Mouse (Mus musculus): Measurements from ENCODE around the gene Auts2.

The Auts2 gene

DNA sequence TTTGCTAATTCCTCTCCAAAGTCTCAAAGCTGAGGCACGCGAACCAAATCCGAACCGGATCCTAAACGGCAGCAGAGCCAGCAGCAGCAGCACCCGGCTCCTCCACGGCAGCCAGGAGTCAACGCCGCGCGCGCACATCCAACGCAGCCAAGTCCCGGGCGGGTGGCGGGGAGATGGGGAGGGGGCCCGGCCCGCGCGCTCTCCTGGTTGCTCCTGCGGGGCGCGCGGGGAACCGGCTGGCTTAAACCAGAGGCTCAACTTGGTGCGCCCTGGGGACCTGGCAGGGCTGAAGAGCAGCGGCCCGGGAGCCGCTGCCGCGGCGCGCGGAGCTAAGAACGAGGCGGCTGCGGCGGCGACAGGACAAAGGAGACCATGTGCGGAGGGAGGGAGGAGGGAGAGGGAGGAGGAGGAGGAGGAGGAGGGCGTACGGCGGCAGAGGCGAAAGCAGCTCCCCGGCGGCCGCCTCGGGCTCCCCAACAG lies 1005.3 kb downstream of the Auts2 start:
- DNase-seq: no peak

DNA sequence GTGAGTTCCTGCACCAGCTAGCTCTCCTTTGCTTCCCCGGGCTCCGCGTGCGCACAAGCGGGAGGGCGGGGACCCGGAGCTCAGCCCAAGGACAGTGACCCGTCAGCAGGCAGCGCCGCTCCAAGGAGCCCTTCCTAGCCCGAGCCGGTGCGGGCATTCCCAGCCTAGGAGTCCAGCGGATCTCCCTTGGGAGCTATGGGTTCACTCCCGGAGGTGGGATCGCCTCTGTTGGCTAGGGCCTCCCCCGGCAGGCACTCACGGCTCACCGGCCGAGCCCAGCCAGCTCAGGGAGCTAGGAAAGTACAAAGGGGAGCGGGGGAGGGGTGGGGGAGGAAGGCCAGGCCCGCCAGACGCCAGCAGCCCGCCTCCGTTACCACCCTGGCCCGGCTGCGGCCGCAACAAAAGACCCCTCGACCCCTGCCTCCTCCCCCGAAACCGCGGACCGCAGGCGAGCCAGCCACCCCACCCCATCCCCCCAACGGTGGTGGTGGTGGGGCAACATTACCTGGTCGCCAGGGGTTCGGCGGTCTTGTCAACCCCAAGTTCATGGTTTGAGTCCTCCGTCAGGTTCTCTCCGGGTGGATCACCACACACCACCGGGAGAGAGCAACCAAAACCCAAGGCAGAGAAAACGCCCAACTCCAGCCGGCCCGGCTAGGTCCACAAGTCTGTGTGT lies 1005.9 kb downstream of the Auts2 start:
- DNase-seq: no peak

DNA sequence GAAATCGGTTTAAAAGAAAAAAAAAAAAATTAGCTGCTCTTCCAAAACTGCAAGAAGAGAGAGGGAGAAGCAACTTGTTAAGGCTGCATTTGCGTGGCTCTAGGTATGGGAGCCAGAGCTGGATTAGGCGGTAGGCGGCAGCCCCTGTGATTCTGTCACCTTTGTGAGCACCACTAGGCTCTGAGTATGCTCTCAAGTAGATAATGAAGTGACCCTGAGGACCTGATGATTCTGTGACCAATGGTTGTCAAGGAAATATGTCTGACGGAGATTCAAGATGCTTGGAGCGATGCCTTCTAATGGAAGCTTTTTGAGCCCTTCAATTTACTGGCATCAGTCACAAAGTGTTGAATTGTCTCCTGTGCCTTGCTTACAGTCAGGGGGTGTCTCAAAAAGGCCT lies 1007.4 kb downstream of the Auts2 start:
- no peak for DNase-seq

DNA sequence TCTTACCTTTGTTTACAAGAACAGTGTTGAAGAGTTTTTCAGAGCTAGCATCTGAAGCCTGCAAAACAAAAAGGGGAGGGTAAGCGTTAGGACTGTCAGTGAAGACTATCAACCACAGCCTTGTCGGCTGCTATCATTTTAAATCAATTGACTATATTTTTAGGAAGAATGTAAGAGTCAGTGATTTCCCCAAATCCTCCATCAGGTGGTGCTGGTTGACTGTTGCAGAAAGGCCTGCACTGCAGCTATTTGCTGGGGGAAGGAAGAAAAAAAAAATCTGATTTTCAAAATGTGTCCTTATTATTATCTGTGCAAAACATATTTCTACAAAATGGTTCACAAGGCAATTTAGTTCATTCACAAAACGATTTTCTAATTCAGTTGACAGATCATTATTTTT lies 1009.3 kb downstream of the Auts2 start:
- DNase-seq: peak; percentile 43

DNA sequence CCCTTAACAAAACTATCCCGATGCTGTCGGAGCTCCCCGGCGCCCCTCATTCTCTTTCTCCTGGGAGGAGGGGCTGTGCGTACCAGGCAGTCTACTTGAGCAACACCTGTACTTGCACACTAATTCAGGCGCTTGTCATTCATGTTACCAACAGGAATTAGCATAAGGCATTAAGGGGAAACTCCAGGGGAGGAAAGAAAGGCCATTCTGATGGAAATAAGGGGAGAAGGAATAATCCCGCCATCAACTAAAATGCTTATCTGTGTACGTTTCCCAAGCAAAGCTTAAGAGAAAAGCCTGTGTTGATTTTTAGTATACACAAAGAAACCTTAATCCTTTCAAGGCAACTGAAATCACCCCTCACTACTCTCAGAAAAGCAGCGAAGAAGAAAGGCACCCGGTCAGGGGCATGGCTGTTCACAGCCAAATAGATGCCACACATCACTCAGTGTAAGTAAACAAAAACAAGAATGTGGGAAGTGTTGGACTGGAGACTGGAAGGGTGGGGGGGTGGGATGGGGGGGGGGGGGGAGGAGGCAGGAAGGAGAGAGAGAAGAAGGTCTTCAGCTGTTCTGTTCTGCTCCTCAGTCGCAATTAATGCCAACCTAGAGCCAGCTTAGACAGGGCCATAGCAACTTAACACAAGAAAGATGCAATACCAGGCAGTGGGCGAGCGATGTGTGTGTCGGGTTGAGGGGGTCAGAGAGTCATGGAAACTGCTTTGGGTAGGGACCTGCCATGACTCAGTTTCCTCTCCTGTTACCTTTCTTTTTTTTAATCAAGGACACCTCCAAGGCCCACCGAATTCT lies 1011.2 kb downstream of the Auts2 start:
- no peak for DNase-seq

DNA sequence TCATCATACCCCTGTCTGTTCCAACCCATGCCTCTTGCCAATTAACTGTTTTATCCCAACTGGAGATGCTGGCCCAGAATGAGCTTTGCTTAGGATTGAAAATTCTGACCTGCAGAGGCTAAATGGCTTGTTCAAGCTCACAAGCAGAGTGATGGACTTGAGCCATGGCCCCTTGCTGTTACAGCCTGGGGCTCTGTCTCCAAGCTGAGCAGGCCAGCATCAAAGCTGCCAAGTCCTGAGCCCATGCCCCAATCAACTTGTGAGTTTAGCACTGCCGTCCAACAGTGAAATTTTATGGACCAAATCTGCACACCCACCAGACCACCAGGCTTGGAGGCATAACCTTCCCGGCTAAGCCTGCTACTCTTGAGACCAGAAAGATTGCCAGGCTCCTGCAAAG lies 1012.3 kb downstream of the Auts2 start:
- DNase-seq: no peak

DNA sequence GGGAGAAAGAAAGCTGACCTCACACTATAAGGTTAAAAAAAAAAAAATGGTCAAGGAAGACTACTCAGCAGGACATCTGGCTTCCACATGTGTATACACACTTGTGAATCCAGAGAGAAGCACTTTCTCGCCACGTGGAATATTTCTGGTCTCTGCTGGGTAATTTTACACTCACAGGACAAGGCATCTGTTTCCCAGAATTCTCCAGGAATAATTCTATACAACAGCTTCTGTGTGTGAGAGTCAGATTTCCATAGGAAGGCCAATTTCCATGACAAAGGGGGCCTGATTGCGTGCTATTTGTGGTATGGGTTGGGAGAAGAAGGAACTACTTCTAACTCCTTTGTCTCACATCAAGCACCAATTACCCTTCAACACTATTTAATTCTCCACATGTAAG lies 1016.5 kb downstream of the Auts2 start:
- no peak for DNase-seq

DNA sequence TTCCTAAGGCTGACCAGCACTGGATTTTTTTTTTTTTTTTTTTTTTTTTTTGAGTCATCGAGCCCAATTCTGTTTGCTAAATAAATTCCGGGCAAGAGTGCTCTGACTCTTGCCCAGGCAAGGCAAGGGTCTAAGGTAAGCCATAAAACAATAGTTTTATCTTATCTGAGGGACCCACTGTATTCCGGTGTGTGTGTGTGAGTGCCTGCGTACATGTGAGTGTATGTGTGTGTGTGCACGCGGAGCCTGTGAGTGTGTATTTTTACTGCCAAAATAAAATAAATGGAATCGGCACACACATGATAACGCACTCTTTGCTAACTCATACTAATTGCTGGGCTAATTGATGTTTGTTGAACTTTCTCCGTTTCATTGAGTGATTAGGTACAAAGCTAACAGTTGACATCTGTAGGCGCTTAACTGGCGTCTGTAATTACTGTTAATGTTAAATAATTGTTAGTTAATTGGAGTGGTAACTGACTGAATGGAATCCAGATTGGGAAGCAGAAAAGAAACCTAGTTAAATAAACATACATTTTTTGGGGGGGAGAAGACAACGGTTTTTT lies 1018.2 kb downstream of the Auts2 start:
- no peak for DNase-seq

DNA sequence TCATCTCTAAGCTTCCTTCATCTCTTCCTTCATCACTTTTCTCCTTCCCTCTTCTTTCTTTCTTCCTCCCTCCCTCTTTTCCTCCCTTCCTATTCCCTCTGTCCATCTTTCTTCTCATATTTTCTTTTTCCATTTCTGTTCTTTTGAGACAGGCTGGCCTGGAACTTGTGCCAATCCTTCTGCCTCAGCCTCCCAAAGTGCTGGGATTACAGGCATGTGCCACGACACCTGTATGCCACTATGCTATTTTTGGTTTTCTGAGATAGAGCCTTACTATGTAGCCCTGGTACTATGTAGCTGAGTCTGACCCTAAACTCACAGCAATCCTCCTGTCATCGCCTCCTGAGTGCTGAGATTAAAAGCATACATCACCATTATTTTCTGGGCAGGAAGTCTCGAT lies 1023.6 kb downstream of the Auts2 start:
- DNase-seq: no peak

DNA sequence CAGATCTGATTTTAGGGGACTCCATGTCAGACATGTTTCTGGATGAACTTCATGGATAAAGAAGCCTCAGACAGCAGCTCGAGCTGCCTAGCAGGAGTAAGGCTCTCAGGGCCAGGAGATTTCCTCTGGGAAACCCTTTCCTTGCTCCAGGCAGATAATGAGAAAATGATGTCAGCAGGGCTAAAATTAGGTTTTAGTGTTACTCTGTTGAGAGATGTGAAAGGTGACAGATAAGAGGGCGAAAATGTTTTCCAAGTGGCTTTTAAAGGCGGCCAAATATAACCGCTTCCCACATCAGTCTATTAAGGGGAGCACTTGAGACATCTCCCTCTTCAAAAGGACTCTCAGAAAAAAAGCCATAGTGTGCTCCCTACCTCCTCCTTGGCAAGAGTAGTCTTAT lies 1025.5 kb downstream of the Auts2 start:
- DNase-seq: no peak

DNA sequence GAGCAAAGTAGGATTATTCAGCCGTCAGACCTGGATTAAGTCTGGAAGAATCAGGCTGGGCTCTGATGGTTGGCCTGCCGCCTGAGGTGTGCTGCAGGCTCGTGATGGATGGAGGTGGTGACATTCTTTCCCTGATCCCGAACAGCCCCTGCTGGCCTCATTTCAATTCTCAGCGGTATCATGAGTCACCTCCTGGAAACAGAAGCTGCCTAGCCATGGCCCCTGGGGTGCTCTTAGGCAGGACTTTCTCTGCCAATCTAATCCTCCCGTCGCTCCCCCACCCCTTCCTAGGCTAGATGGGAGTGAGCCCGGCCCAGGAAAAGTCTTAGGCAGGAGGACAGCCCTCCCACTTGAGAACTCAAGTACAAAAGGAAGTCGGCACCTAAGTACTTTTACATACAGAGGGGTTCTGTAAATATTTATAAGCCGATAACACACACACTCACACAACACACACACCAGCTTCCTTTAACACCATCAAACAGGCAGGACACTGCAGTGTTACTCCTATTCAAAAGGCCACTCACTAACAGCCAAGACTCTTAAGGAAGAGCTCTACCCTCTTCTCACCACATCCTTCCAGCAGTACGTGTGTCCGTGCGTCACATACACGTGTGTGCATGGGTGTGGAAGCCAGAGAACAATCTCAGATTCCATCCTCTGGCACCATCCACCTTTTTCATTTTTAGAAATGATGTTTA lies 1027.3 kb downstream of the Auts2 start:
- no peak for DNase-seq

DNA sequence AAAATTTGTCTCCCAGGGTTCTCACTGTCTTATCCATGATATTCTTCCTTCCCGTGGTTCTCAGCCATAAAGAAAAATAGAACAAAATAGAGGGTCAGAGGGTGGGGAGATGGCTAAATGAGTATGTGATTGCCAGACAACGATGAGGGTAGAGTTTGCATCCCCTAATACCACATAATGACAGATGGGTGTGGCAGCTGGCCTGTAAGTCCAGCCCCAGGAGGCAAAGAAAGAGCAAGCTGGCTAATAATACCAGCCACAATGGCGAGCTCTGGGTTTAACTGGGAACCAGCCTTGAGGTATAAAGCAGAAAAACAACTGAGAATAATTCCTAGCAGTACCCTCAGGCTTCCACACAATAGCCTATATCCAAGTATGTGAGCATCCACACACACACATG lies 1029.4 kb downstream of the Auts2 start:
- no peak for DNase-seq

DNA sequence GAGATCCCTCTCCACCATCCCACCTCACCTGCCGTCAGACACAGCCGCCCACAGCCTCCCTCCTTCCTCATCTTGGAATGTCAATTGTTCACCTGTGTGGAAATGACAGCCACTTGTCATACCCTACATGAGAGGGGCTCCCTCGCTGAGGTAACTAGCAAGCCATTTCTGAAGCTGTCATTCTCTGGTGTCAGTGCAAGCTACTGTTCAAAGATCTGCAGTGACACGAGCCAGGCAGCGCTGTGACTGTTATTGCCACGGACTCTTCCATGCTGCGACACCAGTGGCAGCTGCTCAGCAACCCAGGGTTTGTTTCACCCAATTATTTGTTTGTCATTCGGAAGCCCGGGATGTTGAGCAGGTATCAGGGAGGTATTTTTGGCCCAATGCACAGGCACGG lies 1030.5 kb downstream of the Auts2 start:
- DNase-seq: no peak

DNA sequence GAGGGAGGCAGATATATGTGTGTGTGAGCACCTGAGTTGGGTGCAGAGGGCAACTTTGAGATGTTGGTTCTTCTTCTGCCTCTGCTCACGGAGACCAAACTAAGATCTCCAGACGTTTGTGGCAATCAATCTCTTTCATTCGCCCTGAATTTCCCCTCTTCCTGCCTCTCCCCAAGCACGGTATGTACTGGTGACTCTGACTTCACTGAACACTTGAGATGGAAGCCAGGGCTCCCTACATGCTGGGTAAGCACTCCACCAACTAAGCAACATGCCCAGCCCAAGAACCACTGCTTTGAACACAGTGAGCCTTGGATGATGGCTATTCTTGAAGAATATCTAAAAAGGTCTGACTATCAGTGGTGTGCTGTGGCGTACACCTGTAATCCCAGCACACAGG lies 1032.5 kb downstream of the Auts2 start:
- no peak for DNase-seq

DNA sequence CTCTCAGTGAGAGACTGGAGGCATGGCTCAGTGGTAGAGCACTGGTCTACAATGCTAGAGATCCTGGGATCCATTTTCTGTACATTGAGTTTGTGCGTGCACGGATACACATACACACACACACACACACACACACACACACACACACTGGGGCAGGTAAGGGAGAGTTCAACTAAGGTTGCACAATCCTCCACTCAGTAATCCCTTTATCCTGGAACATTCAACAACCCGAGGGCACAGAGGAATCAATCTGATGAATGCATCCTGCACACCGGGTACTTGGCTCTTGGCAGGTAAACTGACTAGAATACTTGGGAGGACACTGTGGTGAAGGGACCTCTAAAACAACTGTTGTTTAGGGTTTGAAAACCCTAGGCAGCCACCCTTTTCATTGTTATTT lies 1033.8 kb downstream of the Auts2 start:
- DNase-seq: no peak

DNA sequence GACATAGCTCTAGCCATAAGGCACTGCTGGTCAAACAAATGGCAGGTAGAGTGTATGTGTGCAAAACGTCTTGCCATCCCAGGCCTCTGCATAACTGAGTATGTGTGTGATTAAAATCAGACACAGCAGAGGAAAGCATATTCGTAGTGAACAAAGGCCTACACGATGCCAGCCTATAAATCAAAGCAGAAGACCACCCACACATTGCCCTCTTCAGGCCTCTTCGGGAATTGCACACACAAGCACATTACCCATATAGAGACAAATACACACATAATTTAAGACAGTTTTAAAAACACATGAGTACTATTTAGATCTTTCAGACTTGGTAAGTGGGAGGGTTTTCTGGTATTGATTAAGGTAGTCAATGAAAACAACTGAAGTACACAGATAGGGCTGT lies 1044.3 kb downstream of the Auts2 start:
- DNase-seq: no peak

DNA sequence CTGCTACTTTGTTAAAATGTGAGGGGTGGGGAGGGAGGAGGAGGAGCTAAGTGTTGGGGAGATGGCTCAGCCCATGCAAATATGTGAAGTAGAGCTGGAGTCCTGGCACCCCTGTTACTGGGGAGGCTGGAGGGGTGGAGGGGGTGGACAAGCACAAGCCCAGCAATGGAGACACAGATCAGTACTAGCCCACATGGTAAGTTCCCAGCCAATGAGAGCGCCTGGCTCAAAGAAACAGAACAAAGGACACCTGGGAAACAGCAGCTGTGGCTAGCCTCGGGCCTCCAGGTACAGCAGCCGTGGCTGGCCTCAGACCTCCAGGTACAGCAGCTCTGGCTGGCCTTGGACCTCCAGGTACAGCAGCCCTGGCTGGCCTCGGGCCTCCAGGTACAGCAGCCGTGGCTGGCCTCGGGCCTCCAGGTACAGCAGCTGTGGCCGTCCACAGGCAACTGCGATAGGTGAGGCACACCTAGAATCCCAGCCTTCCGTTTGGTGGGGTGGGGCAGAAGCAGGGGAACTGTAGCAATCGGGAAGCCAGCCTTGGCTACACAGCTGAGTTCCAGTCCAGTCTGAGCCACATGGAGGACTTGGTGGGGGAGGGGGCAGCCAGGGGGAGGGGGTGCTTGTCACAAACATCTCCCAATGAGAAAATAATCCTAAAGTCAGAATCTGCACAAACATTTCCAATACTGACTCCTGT lies 1046.5 kb downstream of the Auts2 start:
- no peak for DNase-seq

DNA sequence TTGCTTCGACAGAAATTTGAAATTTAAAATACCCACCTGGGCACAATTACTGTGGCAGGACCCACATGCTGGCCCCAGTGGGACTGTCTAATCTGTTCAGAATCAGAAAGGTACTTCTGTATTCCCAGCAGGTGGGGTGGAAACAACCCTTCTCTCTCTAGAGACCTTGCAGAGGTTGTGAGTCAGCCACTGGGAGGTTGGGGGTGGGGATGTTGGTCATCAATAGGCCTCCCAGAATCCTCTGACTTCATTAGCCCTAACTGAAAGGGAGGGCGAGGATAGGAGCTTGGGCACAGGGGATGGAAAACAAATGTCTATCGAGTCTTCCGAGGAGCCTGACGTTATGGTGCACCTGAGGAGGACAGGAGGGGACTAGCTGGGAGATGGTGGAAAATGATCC lies 1048.6 kb downstream of the Auts2 start:
- DNase-seq: no peak

DNA sequence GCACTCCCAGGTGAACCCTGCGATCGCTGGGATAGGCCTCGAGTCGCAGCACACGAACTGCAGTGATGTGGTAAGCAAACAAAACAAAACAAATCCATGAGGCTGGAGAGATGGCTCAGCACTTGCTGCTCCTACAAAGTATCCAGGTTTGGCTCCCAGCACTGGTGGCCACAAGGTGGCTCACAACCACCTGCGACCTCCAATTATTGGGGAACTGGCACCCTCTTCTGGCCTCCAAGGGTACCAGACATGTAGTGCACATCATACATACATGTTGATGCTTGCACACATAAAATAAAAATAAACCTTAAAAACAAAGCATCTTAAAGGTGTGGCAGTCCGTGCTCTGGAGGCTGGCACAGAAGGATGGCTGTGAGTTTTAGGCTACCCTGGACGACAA lies 1050.6 kb downstream of the Auts2 start:
- no peak for DNase-seq

DNA sequence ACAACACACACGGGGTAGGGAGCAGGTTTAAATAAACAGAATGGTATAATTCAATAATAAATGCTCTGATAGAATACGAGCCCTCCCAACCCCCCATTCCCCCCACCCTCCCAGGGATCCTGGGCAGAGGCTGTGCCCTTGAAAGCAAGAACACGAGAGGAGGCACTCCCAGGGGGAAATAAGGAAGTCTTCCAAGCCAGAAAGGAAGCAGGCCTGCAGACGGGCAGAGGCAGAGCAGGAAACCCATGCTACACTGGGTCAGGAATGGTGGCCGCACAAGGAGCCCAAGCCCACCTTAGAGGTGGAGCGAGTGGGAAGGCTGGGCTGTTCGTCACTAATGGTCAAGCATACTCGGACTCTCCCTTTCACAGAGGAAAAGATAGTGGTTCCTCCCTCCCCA lies 1051.3 kb downstream of the Auts2 start:
- DNase-seq: no peak

DNA sequence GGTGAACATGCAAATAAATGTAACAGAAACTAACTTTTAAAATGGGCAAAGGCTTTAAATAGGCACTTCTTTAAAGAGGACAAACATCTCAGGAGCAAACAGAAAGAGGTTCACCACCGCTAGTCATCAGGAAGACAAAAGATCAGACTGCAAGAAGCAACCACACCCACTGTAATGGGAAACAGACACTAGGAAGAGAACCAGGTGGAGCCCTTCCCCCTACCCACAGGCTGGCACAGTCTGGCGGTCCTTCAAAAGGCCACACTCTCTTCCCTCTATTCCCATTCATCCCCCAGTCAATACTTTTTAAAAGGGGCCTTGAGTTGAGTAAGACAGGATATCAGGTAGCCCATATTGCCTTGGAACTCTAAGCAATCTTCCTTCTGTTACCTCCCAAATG lies 1052.3 kb downstream of the Auts2 start:
- DNase-seq: no peak

DNA sequence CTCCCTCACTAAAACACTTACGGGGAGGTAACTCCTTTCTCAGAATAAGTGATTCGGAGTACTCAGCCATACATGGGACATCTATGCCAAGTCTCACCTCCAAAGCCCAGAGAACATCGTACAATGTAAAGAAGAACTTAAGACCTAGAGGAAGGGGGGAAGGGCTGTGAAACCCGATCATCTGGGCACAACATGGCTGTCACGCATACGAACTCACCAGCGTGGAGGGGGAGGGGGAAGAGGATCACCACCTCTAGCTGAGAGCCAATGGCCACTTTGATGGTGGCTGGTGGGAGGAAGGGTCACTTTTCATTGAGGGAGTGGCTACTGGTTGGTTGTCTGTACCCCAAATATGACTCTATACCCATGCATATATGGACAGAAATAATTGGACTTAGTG lies 1053.3 kb downstream of the Auts2 start:
- no peak for DNase-seq

DNA sequence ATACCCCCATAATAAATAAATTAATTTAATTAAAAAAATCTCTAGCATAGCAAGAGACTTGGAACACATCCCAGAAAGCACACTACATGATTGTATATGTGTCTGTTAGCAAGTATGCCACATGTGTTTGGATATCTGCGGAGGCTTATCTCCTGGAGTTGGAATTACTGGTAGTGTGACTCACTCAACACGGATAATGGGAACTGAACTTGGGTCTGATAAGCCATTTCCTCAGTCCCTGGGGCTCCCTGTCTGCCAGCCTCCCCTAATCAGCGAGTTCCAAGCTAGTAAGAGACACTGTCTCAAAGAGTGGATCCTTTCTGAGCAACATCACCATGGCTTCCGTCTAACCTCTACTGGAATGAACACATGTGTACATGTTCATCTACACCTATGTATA lies 1056.6 kb downstream of the Auts2 start:
- no peak for DNase-seq
